Mouse (Mus musculus) thymus, adult 2 months (tissue): Measurements from ENCODE around the gene Etv6.

Source experiments
- CTCF ChIP-seq: fragments of 200-500 bp; IDR thresholded peaks from 2 replicates; pipeline ENCODE4 v1.5.1; 2012; ENCODE audit warnings: mild to moderate bottlenecking, control low read depth, low read length, moderate library complexity, borderline replicate concordance; ENCODE audit not compliant: control insufficient read depth, poor library complexity, insufficient read depth; ENCODE audit errors: extremely low read depth
- POLR2A ChIP-seq: fragments of 200-500 bp; IDR thresholded peaks from 2 replicates; pipeline ENCODE4 v1.6.1; 2012; ENCODE audit warnings: mild to moderate bottlenecking, low read length, control low read depth, moderate library complexity; ENCODE audit not compliant: control insufficient read depth, poor library complexity, insufficient read depth; ENCODE audit errors: extremely low read depth

DNA sequence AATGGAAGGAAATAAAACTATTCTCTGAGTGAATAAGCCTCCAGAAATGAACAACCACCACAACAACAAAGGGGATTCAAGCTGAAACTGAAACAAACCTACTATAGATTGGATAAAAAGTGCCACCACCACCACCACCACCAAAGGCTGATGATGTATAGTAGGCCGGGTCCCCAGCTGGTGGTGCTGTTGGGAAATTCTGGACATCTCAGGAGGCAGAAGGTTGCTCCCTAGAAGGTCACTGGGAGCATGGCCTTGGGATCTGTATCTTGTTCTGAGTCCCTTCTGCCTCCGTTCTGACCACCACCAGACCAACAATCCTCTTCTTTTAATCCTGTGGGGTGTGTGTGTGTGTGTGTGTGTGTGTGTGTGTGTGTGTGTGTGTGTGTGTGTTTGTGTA, 49.3 kb upstream of the Etv6 start:
- TF ChIP-seq CTCF = no peak
- no peak for TF ChIP-seq POLR2A
